Mouse (Mus musculus): ENCODE measurements around the gene Sqstm1. TPM values are rescaled to one million over a fixed set of nuclear protein-coding genes. Genes with fewer than 3 reads are reported as not detected.
A peak's percentile ranks its signal among the peaks of the same experiment; 100 is the strongest.
"Not testable (repeated sequence)": the region's sequence is repeated elsewhere in the genome, so short reads cannot be mapped to it uniquely, and the experiment has no call there.

Sqstm1 gene
- total RNA-seq, 2 experiments from 2014 or later: 196 to 231 TPM

- DNase-seq: no peak
Measured at GRCm38 (mm10) chr11:50176351-50176750, 34.3 kb downstream of the Sqstm1 start.

GRCm38 (mm10) chr11:50174730-50175187 lies 35.9 kb downstream of the Sqstm1 start:
- DNase-seq: peak; percentile 95

GRCm38 (mm10) chr11:50174111-50174729 lies 36.4 kb downstream of the Sqstm1 start, which contains the start of gene Mrnip:
TSS of gene Mrnip (plus strand) at chr11:50174444.
- DNase-seq: not testable (repeated sequence)

GRCm38 (mm10) chr11:50168352-50168751 lies 42.3 kb downstream of the Sqstm1 start:
- DNase-seq: no peak

GRCm38 (mm10) chr11:50162338-50163050 lies 48.1 kb downstream of the Sqstm1 start:
- no peak for DNase-seq

GRCm38 (mm10) chr11:50161578-50162304 lies 48.9 kb downstream of the Sqstm1 start:
- peak; percentile 68 for DNase-seq

- DNase-seq: no peak
Measured at GRCm38 (mm10) chr11:50159347-50159746, 51.3 kb downstream of the Sqstm1 start.

GRCm38 (mm10) chr11:50158346-50158745 lies 52.3 kb downstream of the Sqstm1 start:
- DNase-seq: no peak

GRCm38 (mm10) chr11:50156725-50157258 lies 53.8 kb downstream of the Sqstm1 start:
- no peak for DNase-seq

GRCm38 (mm10) chr11:50155785-50156184 lies 54.8 kb downstream of the Sqstm1 start:
- no peak for DNase-seq

- no peak for DNase-seq
Measured at GRCm38 (mm10) chr11:50154777-50155520, 55.7 kb downstream of the Sqstm1 start.

GRCm38 (mm10) chr11:50154166-50154565 lies 56.5 kb downstream of the Sqstm1 start:
- no peak for DNase-seq

- DNase-seq: no peak
Measured at GRCm38 (mm10) chr11:50151374-50151773, 59.3 kb downstream of the Sqstm1 start.

GRCm38 (mm10) chr11:50149603-50150150 lies 61.0 kb downstream of the Sqstm1 start:
- DNase-seq: no peak

Small RNA genes within 50 kb of the gene (microRNA-seq; reads per million reads assigned to microRNA genes)
- 0 reads per million in 2 experiments for gene Mir6919

Other genes with a start within 250 kb of the Sqstm1 start
- gene Rnf130, start 185.5 kb downstream of the Sqstm1 start, total RNA-seq (2021): 10 to 100 TPM; 35.7 to 37.4 TPM
- 10 to 100 TPM; 23.2 to 30.1 TPM for gene Tbc1d9b, start 79.4 kb downstream of the Sqstm1 start, total RNA-seq (2021)
- 1 to 10 TPM; 6.3 to 7.5 TPM for gene Mrnip, start 36.4 kb downstream of the Sqstm1 start, total RNA-seq (2021)
- gene Mgat4b, start 63 bp upstream of the Sqstm1 start, total RNA-seq (2021): 10 to 100 TPM; 31.2 to 35.0 TPM
- gene Ltc4s, start 27.8 kb upstream of the Sqstm1 start, total RNA-seq (2021): 1 to 10 TPM; 2.3 to 3.9 TPM
- 10 to 100 TPM; 11.7 to 13.9 TPM for gene Maml1, start 81.5 kb upstream of the Sqstm1 start, total RNA-seq (2021)
- gene Canx, start 114.8 kb upstream of the Sqstm1 start, total RNA-seq (2021): 100 to 1,000 TPM; 146 to 173 TPM
- gene Cby3, start 143.6 kb upstream of the Sqstm1 start, total RNA-seq (2021): not detected
- gene Hnrnph1, start 166.2 kb upstream of the Sqstm1 start, total RNA-seq (2021): 100 to 1,000 TPM; 123 to 164 TPM
- gene Rufy1, start 220.3 kb upstream of the Sqstm1 start, total RNA-seq (2021): 10 to 100 TPM; 21.1 to 21.7 TPM